Mouse (Mus musculus) hindbrain, embryonic 13.5 days (tissue): ENCODE results near the gene Hs6st3. TPM values are rescaled to one million over a fixed set of nuclear protein-coding genes. Genes with fewer than 3 reads are reported as not detected.

ENCODE experiments used
- ATAC-seq: fragments of 200-750 bp; cut with Nextera tagmentation; 2 replicates; pipeline ENCODE4 v1.8.0; 2017; ENCODE audit warnings: moderate TSS enrichment; ENCODE audit not compliant: low FRiP score
- H3K27ac ChIP-seq: fragments of 300-500 bp; sonication (generic); 2 replicates; pipeline ENCODE4 v1.5.1; 2015; ENCODE audit warnings: inconsistent platforms, mild to moderate bottlenecking, moderate library complexity
- H3K27me3 ChIP-seq: fragments of 300-500 bp; sonication (generic); 2 replicates; pipeline ENCODE4 v1.6.1; 2015; ENCODE audit warnings: mild to moderate bottlenecking, inconsistent platforms
- H3K36me3 ChIP-seq: fragments of 300-500 bp; sonication (generic); 2 replicates; pipeline ENCODE4 v1.6.1; 2015; ENCODE audit warnings: mild to moderate bottlenecking, inconsistent platforms
- H3K4me1 ChIP-seq: fragments of 300-500 bp; sonication (generic); replicated peaks from 2 replicates; pipeline ENCODE4 v1.6.1; 2015; ENCODE audit warnings: inconsistent platforms
- H3K4me2 ChIP-seq: fragments of 300-500 bp; sonication (generic); 2 replicates; pipeline ENCODE4 v1.6.1; 2015; ENCODE audit warnings: inconsistent platforms, mild to moderate bottlenecking, moderate library complexity
- H3K4me3 ChIP-seq: fragments of 300-500 bp; sonication (generic); 2 replicates; pipeline ENCODE4 v1.5.1; 2015; ENCODE audit warnings: mild to moderate bottlenecking, inconsistent platforms
- H3K9ac ChIP-seq: fragments of 300-500 bp; sonication (generic); 2 replicates; pipeline ENCODE4 v1.6.1; 2015; ENCODE audit warnings: mild to moderate bottlenecking, inconsistent platforms
- H3K9me3 ChIP-seq: fragments of 300-500 bp; sonication (generic); 2 replicates; pipeline ENCODE4 v1.6.1; 2016; ENCODE audit warnings: inconsistent platforms
- WGBS: fragments of 180-500 bp; shearing (Covaris S2); methylation state at CpG from one replicate; pipeline ENCODE4 v1.1.7; 2015; 5-methylcytosine and 5-hydroxymethylcytosine counted together
- polyA plus RNA-seq: library from polyadenylated mRNA; unstranded; fragments of >200 nt; fragmentation: Nextera tagmentation; extraction: Ambion mirVana; gene quantifications from 2 replicates; pipeline ENCODE4 v1.2.1, GENCODE M21; 2015

The Hs6st3 gene
- polyA plus RNA-seq, 1 experiment from 2014 or later = 1.9 TPM

- no peak overlapping the region for H3K4me2 ChIP-seq
- no peaks in the 10 kb centered on the region for H3K9me3 ChIP-seq
- no peak overlapping the region for H3K27ac ChIP-seq
- H3K27me3 ChIP-seq = no peaks in the 10 kb centered on the region
- H3K9ac ChIP-seq = no peak overlapping the region
- no peak overlapping the region for H3K4me3 ChIP-seq
- WGBS = 72% methylated on average over 6 of the region's 6 CpGs
- no peak for ATAC-seq
- no peaks in the 10 kb centered on the region for H3K36me3 ChIP-seq
- 0 out of 2 replicates have a peak, but pooled peaks cover 2% of the 10 kb centered on the region for H3K4me1 ChIP-seq
Observed at GRCm38 (mm10) chr14:119918281-119919034, 780.3 kb downstream of the Hs6st3 start.

GRCm38 (mm10) chr14:119919177-119919576, 781.0 kb downstream of the Hs6st3 start:
- Histone ChIP-seq H3K4me2 (no peak overlapping the region), H3K27ac (no peak overlapping the region), H3K9ac (no peak overlapping the region), H3K4me3 (no peak overlapping the region), H3K9me3 (no peaks in the 10 kb centered on the region), H3K4me1 (0 out of 2 replicates have a peak, but pooled peaks cover 2% of the 10 kb centered on the region), H3K27me3 (no peaks in the 10 kb centered on the region), H3K36me3 (no peaks in the 10 kb centered on the region)
- no peak for ATAC-seq
- 76% methylated on average over 1 of the region's 1 CpGs for WGBS

Other genes starting within 250 kb of the Hs6st3 start
- 56.3 and 57.0 TPM in 2 replicates for gene Dzip1, start 212.9 kb upstream of the Hs6st3 start, polyA plus RNA-seq
- gene Dnajc3, start 200.4 kb upstream of the Hs6st3 start, polyA plus RNA-seq = 20.3 and 21.5 TPM in 2 replicates
- 18.5 and 22.2 TPM in 2 replicates for gene Uggt2, start 38.9 kb upstream of the Hs6st3 start, polyA plus RNA-seq